Mouse (Mus musculus) c-Kit-negative CD71-positive TER-119-positive erythroid progenitor cells, embryonic 14.5 days (primary cell): ENCODE results near the gene Lifr.

Experiments
- DNase-seq: peaks from one replicate; pipeline ENCODE4 v3.0.0-alpha.2; 2013; ENCODE audit warnings: low read depth, low spot score

Lifr gene

GRCm38 (mm10) chr15:7157658-7158057, 67.2 kb downstream of the Lifr start:
- no peak for DNase-seq

GRCm38 (mm10) chr15:7159869-7160268, 69.5 kb downstream of the Lifr start:
- DNase-seq: no peak

GRCm38 (mm10) chr15:7160321-7160720, 69.9 kb downstream of the Lifr start:
- DNase-seq: no peak

GRCm38 (mm10) chr15:7163851-7164250, 73.4 kb downstream of the Lifr start:
- DNase-seq: no peak

- DNase-seq: no peak
Measured at GRCm38 (mm10) chr15:7166735-7167134, 76.3 kb downstream of the Lifr start.

- no peak for DNase-seq
Measured at GRCm38 (mm10) chr15:7167238-7167905, 77.0 kb downstream of the Lifr start.

- DNase-seq: no peak
Measured at GRCm38 (mm10) chr15:7167906-7168532, 77.6 kb downstream of the Lifr start.

GRCm38 (mm10) chr15:7172875-7173274, 82.5 kb downstream of the Lifr start:
- DNase-seq: no peak

GRCm38 (mm10) chr15:7173346-7173745, 82.9 kb downstream of the Lifr start:
- no peak for DNase-seq

- DNase-seq: no peak
Measured at GRCm38 (mm10) chr15:7173776-7174175, 83.4 kb downstream of the Lifr start.

GRCm38 (mm10) chr15:7180576-7180975, 90.2 kb downstream of the Lifr start:
- no peak for DNase-seq

- no peak for DNase-seq
Measured at GRCm38 (mm10) chr15:7187682-7188081, 97.3 kb downstream of the Lifr start.

GRCm38 (mm10) chr15:7189678-7190454, 99.5 kb downstream of the Lifr start:
- DNase-seq: no peak

GRCm38 (mm10) chr15:7191074-7191473, 100.7 kb downstream of the Lifr start:
- no peak for DNase-seq

- DNase-seq: no peak
Measured at GRCm38 (mm10) chr15:7192582-7192981, 102.2 kb downstream of the Lifr start.

GRCm38 (mm10) chr15:7194147-7194720, 103.8 kb downstream of the Lifr start:
- no peak for DNase-seq

- no peak for DNase-seq
Measured at GRCm38 (mm10) chr15:7194748-7195221, 104.4 kb downstream of the Lifr start.

GRCm38 (mm10) chr15:7197652-7198445, 107.4 kb downstream of the Lifr start:
- DNase-seq: no peak

GRCm38 (mm10) chr15:7198816-7199215, 108.4 kb downstream of the Lifr start:
- DNase-seq: no peak

GRCm38 (mm10) chr15:7200286-7200685, 109.9 kb downstream of the Lifr start:
- no peak for DNase-seq
